Mouse (Mus musculus): Measurements from ENCODE around the gene Naxd.
"Not testable (repeated sequence)": the region's sequence is repeated elsewhere in the genome, so short reads cannot be mapped to it uniquely, and the experiment has no call there.

Naxd gene

DNA sequence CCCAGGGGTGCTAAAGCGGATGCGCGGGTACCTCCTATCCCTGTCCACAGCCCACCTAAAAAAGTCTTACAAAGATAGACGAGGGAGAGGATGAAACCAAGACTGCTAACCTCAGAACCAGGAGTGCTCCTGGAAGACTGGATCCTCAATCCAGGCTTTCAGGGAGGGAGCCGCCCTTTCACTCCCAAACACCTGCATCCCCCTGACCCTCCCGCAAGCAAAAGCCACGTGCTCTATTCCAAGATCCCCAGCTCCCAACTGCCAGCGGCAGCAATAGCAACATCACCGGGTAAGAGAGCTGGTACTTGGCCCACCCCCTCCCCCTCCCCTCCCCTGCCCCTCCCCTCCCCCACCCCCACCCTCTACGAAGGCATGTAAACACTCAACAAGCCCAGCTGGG, 21.9 kb upstream of the Naxd start:
- no peak for DNase-seq

DNA sequence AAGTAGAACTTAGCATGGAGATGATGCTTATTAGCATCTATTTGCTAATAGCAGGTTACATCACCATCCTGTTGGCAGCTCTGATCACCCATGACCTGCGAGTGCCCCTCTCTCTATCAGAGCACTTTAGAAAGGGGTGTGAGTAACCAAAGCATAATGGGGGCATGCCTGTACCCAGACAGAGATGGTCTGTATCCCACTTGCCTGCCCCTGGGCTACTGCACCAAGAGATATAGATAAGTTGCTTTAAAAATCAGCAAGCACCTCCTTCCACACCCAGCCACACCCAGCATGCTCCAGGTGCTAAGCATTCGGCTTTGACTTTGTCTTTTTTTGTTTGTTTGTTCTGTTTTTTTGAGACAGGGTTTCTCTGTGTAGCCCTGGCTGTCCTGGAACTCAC, 21.4 kb upstream of the Naxd start:
- no peak for DNase-seq

DNA sequence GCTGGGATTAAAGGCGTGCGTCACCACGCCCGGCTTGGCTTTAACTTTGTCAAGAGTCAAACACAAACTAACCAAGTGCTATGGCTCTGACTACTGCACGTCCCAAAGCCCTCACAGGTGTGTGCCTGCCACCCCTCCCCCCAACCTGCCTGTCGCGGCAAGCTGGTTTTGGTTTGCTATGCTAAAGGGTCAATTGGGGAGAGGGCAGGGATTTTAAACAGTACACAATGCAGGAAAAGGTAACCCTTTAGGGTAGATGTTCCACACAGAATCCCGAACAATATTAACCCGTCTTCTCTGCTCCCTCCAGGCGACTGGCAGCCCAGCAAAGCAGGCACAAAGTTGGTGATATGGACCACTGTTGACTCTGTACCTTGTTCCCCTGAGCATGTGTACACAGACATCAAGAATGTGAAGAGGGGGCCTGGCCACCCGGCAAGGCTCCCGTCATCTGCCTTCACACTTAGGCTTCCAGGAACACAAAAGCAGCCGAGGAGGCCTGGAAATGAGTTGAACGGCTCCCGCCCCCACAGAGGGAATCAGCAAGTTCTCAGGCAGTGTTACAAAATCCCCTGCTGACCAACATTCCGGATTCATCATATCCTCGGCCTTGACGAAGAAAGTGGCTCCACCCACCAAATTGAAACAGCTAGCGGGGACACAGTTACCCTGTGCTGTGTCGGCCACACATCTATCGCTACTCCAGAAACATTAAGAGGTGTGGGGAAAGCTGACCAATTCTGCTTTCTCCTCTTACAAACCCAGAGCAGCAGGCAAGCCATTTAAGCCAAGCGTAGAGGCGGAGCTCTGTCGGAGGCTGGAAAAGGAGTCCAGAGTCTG, 20.7 kb upstream of the Naxd start:
- no peak for DNase-seq

DNA sequence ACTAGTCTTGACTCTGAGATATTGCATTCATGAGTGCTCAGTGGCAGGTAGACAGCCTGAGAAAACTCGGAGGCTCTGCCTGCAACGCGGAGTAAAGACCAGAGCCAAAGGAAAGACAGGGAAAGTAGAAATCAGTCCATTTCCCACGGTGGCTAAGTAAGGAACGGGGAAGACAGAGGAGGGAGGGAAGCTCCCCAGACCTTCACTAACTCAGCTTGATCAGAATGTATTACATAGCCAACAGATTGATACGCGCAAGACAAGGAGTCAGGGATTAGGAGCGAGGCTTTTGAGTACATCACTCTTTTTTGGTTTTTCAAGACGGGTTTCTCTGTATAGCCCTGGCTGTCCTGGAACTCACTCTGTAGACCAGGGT, 20.1 kb upstream of the Naxd start:
- no peak for DNase-seq

DNA sequence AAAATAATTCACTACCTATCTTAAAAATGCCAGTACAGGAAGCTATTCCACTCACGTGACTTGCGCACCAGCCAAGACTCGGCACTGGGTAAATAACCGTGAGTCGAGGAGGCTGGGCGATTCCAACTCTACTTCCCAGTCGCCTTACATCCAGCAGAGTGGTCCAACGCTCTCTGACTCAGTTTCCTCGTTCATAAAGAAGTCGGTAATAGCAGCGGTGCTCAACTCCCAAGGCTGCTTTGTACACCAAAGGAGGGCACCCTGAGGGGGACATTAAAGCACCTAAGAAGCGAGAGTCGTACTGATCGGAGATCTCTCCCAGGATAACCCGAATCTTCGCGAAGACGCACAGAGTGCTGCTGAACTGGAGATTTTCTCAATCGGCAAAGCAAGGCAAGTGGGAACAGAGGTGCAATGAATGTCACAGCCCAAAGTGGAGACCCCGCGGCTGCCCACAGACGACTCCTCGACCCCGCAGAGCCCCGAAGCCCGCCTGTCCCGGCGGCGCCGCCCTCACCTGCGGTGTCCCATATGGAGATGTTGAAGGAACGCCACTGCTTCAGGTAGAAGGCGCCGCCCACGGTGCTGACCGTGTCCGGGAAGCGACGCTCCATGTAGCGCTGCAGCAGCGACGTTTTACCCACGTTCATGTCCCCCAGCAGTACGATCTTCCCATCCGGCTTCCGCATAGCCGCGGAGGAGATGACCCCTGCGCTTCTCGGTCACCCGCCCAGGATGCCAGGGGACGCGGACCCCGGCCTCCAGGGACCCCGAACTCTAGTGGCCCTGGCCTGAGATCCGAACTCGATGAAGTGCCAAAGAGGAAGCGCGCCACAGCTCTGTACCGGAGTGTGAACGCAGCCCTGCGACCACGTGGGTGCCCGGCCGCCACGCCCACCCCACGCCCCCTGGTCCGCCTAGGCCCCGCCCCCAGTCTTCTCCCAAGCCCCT, 19.2 kb upstream of the Naxd start, which contains the start of gene Rab20:
Gene Rab20 (minus strand): TSS at position 900 of the 951 bp plus-strand sequence.
- DNase-seq = peak; percentile 32

DNA sequence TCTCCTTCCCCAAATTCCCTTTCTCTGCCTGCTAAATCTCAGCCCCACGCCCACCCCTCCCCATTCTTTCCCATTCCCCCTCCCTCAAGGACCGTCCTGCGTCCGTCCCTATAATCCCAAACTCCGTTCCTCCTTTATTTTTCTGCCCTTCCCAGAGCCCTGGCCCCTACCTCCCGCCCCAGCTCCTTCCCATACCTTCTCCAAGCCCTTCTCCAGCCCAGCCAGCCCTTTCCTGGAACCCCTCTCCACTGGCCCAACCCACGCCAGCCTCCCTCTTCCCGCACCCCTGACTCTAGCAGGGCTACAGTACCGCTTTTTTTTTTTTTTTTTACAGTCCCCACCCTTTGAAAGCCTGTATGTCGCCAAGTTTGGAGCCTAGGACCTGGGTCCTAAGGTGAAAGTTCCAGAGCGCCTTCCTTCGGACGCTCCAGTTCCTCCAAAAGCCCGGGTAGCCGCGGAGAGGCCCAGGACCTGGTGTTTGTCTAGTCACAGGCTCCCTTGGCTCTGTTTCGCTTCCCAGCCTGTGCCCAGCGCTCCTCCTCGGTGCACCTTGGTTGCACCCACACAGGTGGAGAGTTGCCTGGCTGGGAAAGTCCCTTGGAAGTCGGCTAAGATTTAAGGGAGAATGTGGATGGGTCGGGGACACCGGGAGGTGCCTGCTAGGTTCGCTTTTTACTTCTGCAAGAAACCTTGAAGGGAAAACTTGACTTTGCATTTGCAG, 18.3 kb upstream of the Naxd start:
- no peak for DNase-seq

DNA sequence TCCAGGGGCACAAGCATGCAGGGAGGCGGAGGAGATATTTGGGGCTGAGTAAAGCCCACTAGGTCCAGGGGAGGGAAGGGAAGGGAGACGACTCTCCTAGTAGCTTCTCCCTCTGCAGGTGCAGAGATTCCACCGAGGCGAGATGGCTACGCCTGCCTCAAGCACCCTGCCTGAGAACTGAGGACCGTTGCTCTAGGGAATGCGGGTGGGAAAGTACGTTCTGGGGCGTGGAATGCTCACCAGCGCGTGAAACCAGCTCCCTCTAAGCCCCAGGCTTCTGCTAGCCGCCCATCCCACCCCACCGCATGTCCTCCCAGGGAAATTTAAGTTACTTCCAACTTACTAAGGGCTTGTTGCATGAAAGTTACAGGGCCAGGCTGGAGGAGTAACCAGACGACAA, 17.7 kb upstream of the Naxd start:
- no peak for DNase-seq

DNA sequence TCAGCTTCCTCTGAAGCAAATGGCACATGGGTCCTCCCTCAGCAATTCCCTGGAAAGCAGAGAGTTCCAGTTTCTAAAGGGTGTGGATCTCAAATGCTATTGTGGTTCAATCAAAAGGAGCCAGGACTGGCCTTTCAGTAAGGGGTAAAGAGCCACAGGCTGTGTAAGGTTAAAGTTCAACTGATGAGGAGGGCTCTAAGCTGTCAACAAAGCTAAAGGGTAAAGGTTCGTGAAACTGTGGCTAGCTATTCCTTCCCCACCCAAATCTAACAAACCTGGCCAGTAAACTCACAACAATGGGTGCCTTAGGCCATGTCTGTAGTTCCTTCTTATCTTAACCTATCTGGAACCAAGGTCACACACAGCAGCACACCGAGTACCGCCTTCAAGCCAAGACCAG, 15.4 kb upstream of the Naxd start:
- DNase-seq = no peak

DNA sequence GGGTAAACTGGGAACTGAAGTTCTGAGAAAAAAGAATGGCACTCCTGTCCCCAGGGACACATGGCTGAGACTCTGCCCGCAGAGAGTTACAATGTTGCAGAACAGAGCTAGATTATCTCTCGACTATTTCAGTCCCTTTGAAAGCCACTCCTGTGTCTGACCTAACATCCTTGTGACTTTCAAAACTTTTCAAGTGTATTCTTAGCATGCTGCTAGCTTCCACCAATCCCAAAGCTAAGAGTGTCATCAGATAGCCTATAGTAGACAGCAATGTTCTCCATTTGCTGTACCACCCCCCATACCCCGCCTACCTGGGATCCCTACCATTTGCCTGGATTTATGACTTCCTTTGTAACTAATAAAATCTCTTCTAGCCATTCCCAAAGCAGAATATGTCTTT, 14.8 kb upstream of the Naxd start:
- DNase-seq = no peak

DNA sequence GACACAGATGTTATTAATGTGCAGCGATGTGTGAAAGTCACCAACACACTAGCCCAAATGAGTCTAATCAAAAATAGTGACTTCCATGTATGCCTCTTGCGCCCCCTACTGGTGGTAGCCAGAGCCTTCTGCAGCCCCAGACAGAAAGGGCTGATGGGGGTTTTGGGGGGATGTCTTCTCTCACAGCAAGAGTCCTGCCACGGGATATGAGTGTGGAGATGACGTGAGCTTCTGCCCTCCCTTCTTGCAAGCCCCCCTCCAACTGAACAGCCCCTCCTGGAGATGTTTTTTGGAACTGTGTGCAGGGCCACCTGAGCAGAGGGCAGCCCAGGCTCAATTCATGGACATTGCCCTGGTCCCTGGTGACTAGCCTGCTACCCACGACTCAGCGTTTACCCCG, 11.2 kb upstream of the Naxd start:
- peak; percentile 38 for DNase-seq

DNA sequence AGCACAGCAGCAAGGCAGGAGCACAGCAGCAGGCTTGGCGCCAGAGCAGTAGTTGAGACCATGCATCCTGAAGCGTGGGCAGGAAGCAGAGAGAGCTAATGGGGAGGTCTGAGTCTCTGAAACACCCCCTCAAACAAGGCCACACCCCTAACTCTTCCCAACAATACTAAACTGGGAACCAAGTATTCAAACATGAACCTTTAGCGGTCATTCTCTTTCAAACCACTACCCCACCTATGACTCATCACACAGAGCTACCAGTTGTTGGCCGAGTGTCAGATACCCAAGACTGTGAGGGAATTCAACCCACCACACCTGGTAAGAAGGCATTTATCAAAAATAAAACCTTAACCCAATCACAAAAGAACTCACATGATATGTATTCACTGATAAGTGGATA, 10.1 kb upstream of the Naxd start:
- DNase-seq = no peak

DNA sequence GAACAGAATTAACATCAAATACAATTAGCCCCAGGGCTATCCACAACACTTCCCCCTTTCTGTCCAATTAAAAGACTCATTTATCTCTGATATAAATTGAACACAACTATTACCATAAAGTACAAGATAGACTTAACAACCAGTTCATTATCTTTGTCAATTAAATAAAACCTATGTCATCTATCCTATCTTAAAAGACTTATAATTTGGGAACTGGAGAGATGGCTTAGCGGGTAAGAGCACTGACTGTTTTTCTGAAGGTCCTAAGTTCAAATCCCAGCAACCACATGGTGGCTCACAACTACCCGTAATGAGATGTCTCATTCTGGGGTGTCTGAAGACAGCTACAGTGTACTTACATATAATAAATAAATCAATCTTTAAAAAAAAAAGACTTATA, 5.0 kb upstream of the Naxd start:
- DNase-seq = not testable (repeated sequence)

DNA sequence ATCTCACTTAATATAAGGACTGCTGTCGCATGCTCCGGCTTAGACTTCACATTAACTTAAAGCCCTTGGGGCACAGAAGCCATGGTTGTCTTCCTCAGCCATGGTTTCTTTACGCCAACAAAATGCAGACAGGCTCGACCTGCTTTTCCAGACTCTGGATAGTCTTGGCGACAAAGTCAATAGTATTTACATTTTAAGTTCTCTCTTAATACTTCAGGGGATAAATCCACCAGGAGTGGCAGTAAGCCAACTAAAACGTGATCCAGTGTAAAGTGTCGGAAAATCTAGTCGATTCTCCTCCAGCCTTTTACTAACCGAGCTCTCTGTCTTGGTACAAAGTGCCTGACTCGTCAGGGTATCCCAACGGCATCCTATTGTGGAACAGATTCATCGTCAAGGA, 975 bp downstream of the Naxd start:
- no peak for DNase-seq

DNA sequence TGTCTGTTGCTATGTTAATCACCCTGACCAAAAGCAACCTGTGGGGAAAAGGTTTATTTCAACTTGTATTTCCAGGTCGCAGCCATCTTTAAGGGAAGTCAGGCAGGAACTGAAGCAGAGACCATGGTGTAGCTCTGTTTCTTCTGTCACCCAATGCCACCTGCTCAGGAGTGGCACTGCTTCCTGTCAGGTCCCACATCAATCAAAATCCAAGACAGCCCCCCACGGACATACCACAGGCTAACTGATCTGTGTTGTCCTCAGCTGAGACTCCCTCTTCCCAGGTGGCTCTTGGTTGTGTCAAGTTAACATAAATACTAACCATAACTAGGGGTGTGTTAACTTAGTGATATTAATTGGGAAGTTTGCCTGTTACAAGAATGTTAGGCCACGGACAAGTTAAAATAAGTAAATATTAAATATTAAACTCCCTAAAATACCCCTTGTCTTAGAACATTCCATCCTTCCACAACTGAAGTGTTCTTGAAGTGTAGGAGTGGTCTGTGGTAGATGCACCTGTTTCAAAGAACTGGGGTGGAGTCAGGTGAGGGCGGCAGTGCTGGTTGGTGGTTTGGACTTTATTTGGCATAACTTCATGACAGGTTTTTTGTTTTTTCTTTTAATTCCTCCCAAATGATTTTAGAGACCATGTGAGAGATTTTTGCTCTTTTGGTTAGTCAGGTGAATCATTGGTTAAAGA, 1.6 kb downstream of the Naxd start:
- DNase-seq = no peak

DNA sequence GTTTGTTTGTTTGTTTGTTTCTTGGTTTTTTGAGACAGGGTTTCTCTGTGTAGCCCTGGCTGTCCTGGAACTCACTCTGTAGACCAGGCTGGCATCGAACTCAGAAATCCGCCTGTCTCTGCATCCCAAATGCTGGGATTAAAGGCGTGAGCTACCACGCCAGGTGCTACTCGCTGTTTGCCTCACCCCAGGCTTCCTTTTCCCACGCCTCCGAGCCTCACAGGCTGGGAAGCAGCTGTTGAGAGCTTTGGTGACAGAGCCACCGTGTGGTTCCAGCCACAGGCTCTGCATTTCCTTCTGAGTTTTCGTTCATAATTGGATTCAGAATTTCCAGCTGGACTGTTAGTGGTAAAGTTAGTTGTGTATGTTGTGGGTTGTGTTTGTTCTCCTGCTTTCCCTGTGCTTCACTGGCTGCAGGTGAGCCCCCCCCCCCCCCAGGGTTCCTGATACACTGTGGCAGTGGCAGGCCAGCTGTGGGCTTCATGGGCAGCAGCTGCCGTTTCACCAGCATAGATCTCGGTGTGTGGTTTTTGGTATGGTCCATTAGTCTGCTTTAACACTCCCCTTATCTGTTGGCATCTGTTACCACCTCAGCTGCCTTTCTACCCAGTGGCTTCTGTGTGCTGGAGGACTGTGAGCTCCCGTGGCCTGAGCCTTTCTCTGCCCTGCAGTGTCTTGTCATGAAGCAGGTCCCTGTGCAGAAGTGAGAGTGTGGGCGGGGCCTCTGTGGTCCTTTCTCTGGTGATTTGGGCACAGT, 6.3 kb downstream of the Naxd start:
- DNase-seq = no peak

DNA sequence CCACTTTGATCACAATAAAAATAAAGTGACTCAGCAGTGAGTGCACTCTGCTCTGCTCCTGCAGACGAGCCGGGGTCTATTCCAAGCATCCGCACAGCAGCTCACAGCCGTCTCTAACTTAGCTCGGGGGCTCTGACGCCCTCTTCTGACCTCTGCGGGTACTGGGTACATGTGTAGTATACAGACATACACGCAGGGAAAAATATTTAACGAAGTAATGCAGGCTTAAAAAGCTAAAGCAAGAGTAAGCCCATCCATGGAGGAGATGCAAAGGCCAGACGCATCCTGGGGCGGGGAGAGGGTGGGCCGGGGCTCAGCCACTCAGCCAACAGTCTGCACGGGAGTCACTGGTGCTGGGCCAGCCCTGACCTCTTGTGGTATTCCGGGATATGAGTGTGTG, 8.8 kb downstream of the Naxd start:
- no peak for DNase-seq

DNA sequence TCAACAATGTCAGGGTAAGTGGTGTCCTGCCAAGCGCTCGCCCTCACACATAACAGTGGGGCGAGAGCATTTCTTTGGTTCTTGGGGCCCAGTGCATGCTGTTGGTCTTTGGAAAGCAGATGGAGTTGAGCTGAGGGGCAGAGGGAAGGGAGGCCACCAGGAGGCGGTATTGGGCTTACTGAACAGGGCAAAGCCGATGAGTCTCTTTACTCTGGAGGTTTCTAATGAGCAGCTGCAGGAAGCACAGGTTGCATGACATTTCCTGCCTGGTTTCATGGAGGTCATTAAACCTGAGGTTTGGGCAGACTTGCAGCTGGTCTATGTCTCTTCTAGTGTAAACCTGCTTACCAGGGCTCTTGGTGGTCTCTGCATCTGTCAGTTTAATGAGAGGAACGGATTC, 9.5 kb downstream of the Naxd start:
- DNase-seq = no peak

DNA sequence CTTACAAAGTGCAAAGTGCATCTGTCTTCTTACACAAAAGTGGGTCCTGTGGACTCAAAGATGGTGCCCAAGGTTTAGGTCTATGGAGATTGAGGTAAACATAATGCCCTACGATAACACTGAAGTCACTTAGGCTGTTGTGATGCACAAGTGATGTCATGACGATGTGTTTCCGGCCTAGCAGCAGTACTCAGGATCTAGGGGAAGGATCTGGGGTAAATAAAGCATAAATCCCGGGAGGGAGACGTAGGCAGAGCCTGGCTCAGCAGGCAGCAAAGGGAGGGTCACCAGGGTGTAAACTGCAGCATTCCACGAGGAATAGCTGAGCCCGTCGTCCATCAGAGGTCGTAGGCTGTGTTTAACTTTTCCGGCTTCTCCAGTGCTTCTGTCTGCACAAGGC, 11.6 kb downstream of the Naxd start:
- DNase-seq = no peak

DNA sequence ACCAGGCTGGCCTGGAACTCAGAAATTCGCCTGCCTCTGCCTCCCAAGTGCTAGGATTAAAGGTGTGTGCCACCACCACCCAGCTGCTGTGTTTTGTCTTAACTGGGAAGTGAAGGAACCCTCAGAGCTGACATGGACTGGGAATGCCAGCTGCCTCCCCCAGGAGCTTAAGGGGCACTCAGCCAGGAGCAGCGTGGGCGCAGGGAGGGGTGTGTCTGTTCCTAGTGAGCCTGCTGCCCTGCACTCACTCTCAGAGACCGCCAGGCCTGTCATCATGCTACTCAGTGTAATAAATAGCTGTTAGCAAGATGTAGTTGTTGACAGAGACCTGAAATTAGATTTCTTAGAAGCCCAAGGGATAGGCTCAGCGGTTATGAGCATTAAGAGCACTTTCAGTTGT, 13.7 kb downstream of the Naxd start:
- DNase-seq = peak; percentile 32

DNA sequence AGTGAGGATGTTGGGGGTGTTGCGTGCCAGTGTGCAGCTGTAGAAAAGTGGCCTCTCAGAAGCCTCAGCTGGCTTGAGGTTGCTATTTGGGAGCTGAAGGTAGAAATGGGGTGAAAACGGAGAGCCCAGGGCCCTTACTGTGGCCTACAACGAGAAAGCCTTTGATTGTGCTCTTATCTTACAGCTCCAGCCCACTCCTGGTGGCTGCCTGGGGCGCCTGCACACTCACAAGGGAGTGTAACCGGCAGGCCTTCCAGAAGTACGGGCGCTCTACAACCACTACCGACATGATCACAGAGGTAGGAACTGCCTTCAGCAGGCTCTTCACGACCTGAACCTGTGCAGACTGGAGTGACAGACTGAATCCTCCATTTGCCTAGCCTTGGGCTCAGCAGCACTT, 15.4 kb downstream of the Naxd start:
- no peak for DNase-seq

DNA sequence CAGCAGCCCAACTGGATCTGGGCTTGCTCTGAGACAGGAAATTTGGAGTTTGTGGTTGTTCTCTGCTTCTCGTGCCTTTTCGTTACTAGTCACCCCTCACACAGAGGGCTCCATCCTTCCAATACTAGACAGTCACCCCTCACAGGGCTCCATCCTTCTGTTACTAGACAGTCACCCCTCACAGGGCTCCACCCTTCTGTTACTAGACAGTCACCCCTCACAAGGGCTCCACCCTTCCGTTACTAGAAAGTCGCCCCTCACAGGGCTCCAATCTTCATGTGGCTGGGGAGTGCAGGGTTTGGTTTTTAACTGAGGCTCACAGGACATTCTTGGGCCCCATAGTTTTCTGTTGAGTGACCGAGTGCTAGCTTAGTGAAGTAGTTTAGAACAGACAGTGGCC, 15.9 kb downstream of the Naxd start:
- DNase-seq = no peak

DNA sequence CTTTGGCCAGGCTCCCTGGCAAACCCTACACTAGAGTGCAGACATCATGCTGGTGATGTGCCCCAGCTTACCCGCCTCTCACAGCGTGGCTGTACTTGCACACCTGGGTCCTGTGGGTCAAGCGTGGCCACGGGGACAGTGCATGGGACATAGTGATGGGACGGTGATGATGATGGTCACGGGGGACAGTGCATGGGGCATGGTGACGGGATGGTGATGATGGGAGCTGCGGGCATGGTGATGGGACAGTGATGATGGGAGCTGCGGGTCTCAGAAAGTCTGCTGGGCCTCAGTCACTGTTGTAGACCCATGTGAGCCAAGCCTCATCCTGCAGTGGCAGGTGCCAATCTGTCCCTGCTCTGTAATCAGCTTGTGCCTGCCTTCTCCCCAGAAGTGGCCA, 19.0 kb downstream of the Naxd start:
- DNase-seq = no peak
